Mouse (Mus musculus) lung, postnatal 25 days (tissue): ENCODE measurements at regions not wholly inside any gene's neighbourhood (a gene's known extent, or its start where the extent isn't known, plus 50 kb on each side); places are given as distances from the start of the nearest gene placed in this dataset.

ENCODE experiments used
- DNase-seq: peaks from one replicate; pipeline ENCODE4 v3.0.0; 2022; ENCODE audit warnings: low spot score

GRCm38 (mm10) chr3:105227551-105227950, 160.9 kb downstream of the 4930564D02Rik start:
- no peak for DNase-seq

GRCm38 (mm10) chr3:105228401-105228800, 161.8 kb downstream of the 4930564D02Rik start:
- no peak for DNase-seq

GRCm38 (mm10) chr3:105241048-105241447, 174.4 kb downstream of the 4930564D02Rik start:
- DNase-seq, result no peak

GRCm38 (mm10) chr3:105257096-105257495, 190.5 kb downstream of the 4930564D02Rik start:
- no peak for DNase-seq

GRCm38 (mm10) chr3:105275241-105275640, 176.9 kb upstream of the Kcnd3 start:
- peak; percentile 7 for DNase-seq

- no peak for DNase-seq
Measured at GRCm38 (mm10) chr3:105280971-105281370, 171.2 kb upstream of the Kcnd3 start.

- DNase-seq, result no peak
Measured at GRCm38 (mm10) chr3:105281686-105282085, 170.4 kb upstream of the Kcnd3 start.

GRCm38 (mm10) chr3:105298273-105298672, 153.9 kb upstream of the Kcnd3 start:
- DNase-seq, result no peak

- DNase-seq, result no peak
Measured at GRCm38 (mm10) chr3:105300693-105301548, 151.2 kb upstream of the Kcnd3 start.

GRCm38 (mm10) chr3:105307676-105308075, 144.5 kb upstream of the Kcnd3 start:
- DNase-seq, result no peak

- no peak for DNase-seq
Measured at GRCm38 (mm10) chr3:105309020-105309419, 143.1 kb upstream of the Kcnd3 start.

GRCm38 (mm10) chr3:105353268-105353667, 98.9 kb upstream of the Kcnd3 start:
- no peak for DNase-seq

GRCm38 (mm10) chr3:105354123-105354931, 97.8 kb upstream of the Kcnd3 start:
- DNase-seq, result no peak

- DNase-seq, result no peak
Measured at GRCm38 (mm10) chr3:105357511-105357910, 94.6 kb upstream of the Kcnd3 start.

GRCm38 (mm10) chr3:105359636-105360035, 92.5 kb upstream of the Kcnd3 start:
- no peak for DNase-seq

- DNase-seq, result no peak
Measured at GRCm38 (mm10) chr3:105364685-105365084, 87.4 kb upstream of the Kcnd3 start.

GRCm38 (mm10) chr3:105366806-105367205, 85.3 kb upstream of the Kcnd3 start:
- no peak for DNase-seq

- no peak for DNase-seq
Measured at GRCm38 (mm10) chr3:105367972-105368371, 84.2 kb upstream of the Kcnd3 start.

GRCm38 (mm10) chr3:105372371-105372828, 79.7 kb upstream of the Kcnd3 start:
- DNase-seq, result no peak

GRCm38 (mm10) chr3:105374306-105374705, 77.8 kb upstream of the Kcnd3 start:
- DNase-seq, result no peak

GRCm38 (mm10) chr3:105374836-105375235, 77.3 kb upstream of the Kcnd3 start:
- DNase-seq, result no peak

- DNase-seq, result no peak
Measured at GRCm38 (mm10) chr3:105375383-105375782, 76.7 kb upstream of the Kcnd3 start.

GRCm38 (mm10) chr3:105375820-105376219, 76.3 kb upstream of the Kcnd3 start:
- no peak for DNase-seq
